Mouse (Mus musculus): ENCODE results near the gene Hand1. TPM values are rescaled to one million over a fixed set of nuclear protein-coding genes. Genes with fewer than 3 reads are reported as not detected.
"Not testable (repeated sequence)": the region's sequence is repeated elsewhere in the genome, so short reads cannot be mapped to it uniquely, and the experiment has no call there.

The Hand1 gene
- total RNA-seq, 2 experiments from 2014 or later: 21.4 to 25.6 TPM

- DNase-seq (ENCODE audit: low spot score in 2 of 2): no peak
These were observed 1.4 kb upstream of the Hand1 start for GRCm38 (mm10) chr11:57834031-57834430.

- DNase-seq (ENCODE audit: low spot score in 2 of 2): no peak
These were observed 819 bp upstream of the Hand1 start for GRCm38 (mm10) chr11:57833296-57833977.

GRCm38 (mm10) chr11:57831861-57832260, 757 bp downstream of the Hand1 start:
- no peak for DNase-seq (ENCODE audit: low spot score in 2 of 2)

- no peak for DNase-seq (ENCODE audit: low spot score in 2 of 2)
These were observed 1.3 kb downstream of the Hand1 start for GRCm38 (mm10) chr11:57831281-57831781.

- no peak for DNase-seq (ENCODE audit: low spot score in 2 of 2)
These were observed 2.5 kb downstream of the Hand1 start for GRCm38 (mm10) chr11:57829871-57830775.

DNA sequence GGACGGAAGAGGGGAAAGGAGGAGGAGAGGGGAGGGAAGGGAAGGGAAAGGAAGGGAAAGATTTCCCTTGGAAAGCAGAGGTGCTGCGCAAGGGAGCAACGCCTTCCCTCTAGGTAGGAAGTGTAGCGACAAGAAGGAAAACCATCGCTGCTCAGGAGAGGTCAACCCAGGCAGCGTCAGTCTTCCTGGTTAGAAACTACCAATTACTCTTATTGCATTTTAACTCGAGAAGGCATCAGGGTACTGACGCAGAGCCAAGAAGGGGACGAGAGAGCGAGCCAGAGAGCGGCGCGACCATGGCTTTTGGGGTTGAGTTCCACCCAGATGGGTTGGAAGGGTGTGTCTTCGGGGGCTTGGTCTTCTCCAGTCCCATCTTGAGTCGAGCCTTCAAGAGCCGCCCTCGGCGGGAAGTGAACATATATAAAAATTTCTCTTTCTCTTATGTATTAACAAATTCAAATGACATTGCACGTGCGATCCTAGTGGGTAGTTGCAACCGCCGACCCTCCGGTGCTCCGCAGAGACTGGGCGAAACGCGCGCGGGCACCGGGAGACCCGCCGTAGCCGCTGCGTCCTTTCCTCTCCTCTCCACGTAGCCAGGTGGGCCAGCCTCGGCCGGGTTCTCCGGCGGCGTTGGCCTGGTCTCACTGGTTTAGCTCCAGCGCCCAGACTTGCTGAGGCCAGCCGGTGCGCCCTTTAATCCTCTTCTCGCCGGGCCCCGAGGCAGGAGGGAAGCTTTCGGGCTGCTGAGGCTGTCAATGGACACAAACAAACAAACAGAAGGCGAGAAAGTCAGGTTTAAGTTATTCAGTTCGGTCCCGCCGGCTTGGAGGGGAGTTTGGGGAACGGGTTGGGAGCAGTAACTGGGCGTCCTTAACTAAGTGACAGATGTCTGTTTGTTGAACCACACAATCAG, 3.4 kb downstream of the Hand1 start:
- no peak for DNase-seq (ENCODE audit: low spot score in 2 of 2)

DNA sequence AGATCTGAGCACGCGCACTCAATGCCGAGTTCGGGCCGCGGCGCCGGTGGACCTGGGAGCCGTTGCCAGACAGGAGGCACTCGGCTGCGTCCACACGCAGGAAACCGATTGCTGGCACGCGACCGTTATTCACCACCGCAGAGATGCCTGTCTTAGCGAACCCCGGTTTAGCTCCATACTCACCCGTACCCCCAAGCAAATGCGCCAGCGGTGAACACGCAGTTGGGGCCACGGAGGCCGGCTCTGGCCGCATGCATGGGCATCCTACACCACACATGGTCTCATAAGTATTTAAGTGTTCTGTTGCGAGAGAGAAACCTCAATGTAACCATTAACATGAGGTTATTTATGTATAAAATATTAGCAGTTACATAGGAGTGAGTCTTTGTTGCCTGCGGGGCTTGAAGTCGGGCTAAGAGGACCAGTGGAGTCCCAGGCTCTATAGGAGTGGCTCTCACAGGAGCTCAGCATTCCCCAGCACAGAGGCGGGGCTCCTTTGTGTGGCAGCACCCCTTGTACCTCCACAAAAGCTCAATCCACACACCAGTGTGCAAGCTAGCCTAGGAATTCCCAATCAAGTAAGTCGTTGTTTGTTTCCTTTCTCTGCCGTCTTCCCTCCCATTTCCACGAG, 4.6 kb downstream of the Hand1 start:
- no peak for DNase-seq (ENCODE audit: low spot score in 2 of 2)

DNA sequence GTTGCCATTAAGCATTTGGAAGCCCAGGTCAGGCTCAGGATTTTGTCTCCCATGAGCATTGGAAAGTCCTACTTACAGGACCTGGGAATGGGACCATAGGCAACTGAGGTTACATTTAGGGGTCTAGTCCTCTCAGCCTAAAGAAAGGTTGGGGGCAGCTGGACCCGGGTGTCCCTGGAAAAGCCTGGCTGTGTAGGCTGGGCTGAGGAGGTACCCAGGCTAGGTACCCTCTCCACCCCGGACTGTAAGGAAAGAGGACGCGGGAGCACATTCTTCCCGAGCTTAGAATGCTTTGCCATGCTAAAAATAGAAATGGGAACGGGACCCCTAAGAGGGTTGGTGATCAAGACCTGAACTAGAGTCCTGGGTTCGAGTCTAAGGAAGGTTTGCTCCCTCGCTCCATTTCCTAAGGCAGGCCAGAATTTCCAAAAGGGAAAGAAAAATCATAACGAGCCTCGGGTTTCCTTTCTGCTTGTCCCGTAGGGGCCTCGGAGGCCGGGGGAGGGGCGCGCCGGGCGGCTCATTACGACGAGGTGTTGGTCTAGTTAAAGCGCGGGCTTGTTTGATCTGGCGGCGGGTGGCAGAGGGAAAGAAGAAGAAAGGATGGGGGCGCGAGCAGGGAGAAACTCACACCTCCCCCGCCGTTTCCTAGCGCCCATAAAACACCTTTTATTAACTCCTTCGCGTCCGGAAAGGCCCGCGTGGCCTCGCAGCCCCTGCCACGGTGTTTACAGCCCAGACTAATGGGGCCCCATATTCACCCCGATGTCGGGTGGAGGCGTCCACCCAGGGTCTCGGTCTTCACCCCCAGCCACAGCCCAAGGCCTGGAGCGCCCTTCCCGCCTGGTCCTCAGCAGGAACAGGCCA, 5.3 kb downstream of the Hand1 start:
- DNase-seq (ENCODE audit: low spot score in 2 of 2): no peak

GRCm38 (mm10) chr11:57825234-57825633, 7.4 kb downstream of the Hand1 start:
- not testable (repeated sequence) for DNase-seq (ENCODE audit: low spot score in 2 of 2)

DNA sequence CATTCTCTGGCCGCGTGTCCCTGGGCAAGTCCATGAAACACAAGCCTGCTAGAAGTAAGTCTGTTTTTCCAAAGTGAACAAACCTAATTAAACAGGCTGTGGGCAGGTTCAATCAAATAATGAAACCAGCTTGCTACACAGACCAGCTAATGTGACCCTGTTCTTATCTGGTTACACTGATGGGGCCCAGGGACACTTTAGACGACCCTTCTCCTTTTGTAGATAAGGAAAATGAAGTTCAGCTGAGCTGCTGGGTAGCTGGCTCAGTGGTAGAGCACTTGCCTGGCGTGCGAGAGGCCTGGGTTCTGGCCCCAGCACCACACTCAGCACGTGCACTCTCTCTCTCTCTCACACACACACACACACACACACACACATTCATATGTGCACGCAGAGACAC, 8.9 kb downstream of the Hand1 start:
- DNase-seq (ENCODE audit: low spot score in 2 of 2): no peak

- not testable (repeated sequence) for DNase-seq (ENCODE audit: low spot score in 2 of 2)
These were observed 9.5 kb downstream of the Hand1 start for GRCm38 (mm10) chr11:57823159-57823558.

- peak; percentile 77 to 82 for DNase-seq (ENCODE audit: low spot score in 2 of 2)
These were observed 12.5 kb downstream of the Hand1 start for GRCm38 (mm10) chr11:57819999-57820581.

- DNase-seq (ENCODE audit: low spot score in 2 of 2): no peak
These were observed 14.4 kb downstream of the Hand1 start for GRCm38 (mm10) chr11:57818189-57818588.

- DNase-seq (ENCODE audit: low spot score in 2 of 2): no peak
These were observed 19.0 kb downstream of the Hand1 start for GRCm38 (mm10) chr11:57813641-57814040.

DNA sequence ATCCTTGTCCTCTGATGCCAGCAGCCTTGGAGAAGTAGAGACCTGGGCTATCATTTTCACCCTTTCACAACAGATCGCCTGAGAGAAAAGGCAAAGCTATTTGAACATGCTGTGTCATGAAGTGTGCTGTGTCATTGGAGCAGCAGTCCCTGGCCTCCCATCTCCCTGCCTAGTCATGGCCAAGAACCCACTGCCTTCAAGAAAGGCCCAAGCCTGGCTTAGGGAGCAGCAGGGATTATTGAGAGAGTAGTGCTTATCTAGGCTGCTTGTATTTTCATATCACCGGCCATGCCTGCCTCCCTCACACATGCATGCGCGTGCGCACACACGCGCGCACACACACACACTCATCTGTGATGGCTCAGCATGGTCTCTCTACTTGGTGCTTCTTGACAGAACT, 20.4 kb downstream of the Hand1 start:
- no peak for DNase-seq (ENCODE audit: low spot score in 2 of 2)

DNA sequence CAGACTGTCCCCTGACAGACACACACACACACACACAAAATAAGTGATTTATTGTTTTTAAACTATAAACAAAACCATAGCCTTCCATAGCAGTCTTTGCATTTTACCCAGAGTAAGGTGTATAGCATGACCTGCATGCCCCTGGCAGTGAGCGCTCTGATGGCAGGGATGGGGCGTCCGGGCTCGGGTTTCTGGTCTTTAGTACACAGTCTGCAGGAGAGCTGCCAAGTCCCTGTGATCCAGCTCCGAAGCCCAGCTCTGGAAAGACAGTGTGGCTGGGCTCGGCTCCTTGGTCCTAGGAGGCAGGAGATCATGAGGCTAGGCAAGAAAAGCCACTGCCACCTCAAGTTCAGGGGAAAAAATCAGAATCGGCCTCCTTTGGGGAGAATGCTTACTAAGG, 21.6 kb downstream of the Hand1 start:
- no peak for DNase-seq (ENCODE audit: low spot score in 2 of 2)

DNA sequence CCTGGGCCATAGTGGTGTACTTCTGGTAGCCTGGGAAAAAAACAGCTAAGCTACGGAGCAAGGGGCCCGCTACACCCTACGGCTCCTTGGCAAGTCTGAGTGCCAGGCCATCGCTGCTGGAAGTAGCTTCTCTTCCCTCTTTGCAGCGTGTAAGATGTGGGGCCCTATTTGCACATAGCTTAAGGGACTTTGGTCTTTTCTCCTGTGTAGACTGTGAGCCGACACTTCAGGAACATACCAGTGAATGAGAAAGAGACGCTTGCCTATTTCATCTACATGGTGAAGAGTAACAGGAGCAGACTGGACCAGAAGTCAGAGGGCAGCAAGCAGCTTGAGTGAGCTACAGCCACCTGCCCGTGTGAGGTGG, 22.9 kb downstream of the Hand1 start:
- DNase-seq (ENCODE audit: low spot score in 2 of 2): no peak

DNA sequence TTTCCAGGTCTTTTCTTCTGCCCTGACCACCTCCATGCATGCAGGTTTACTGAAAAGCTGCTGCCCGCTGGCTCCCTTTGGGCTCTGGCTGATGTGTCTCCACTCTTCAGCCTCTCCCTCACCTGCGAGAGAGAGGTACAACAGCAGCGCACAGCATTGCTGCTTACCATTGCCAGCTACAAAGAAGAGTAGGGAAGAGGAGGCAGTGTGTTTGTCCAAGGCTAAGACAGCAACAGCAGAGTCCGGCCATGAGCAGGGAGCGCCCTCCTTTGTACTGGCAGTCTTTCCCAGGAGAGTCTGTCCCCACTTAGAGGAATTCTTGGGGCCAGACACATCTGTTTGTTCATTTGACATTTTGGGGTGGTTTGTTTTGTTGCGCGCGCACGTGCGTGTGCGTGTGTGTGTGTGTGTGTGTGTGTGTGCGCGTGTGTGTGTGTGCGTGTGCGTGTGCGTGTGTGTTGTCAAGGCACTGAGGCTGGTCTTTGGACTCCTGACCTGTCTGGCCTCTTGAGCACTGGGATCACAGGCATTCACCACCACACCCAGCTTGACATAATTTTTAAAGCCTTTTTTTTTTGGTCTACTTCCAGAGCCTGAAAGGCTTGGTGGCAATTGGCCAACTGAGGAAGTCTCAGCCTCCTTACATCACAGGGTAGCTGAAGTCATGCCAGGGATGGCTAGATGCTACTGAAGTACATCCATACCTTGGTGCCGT, 23.4 kb downstream of the Hand1 start:
- no peak for DNase-seq (ENCODE audit: low spot score in 2 of 2)

DNA sequence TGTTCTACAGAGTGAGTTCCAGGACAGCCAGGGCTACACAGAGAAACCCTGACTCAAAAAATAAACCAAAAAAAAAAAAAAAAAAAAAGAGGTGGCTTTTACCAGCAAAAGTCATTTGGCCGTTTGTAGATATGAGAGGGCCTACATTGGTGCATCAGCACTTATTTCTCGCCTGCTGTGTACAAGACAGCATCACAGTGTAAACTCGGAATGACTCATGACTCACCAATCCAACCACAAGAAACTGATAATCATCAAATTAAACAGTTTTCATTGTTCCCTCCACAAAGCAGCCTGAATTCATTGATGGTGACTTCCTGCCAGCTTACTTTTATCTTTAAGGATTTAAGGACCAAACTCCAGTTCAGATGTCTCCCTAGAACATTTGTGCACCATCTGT, 27.6 kb downstream of the Hand1 start:
- no peak for DNase-seq (ENCODE audit: low spot score in 2 of 2)
